Mouse (Mus musculus) C2C12 (cell line): Measurements from ENCODE around the gene Scarb1.

Experiments used
- CTCF ChIP-seq: IDR thresholded peaks from one replicate; pipeline ENCODE4 v1.5.1; 2011; ENCODE audit not compliant: control insufficient read depth, insufficient read depth, insufficient read length
- MAX ChIP-seq: IDR thresholded peaks from one replicate; pipeline ENCODE4 v1.6.1; 2011; ENCODE audit warnings: mild to moderate bottlenecking, control low read depth
- MYOD1 ChIP-seq: IDR thresholded peaks from one replicate; pipeline ENCODE4 v1.6.1; 2011; ENCODE audit warnings: low read depth; ENCODE audit not compliant: control insufficient read depth, insufficient read length
- MYOG ChIP-seq: IDR thresholded peaks from one replicate; pipeline ENCODE4 v1.6.1; 2011; ENCODE audit not compliant: control insufficient read depth, insufficient read length; ENCODE audit errors: extremely low read depth
- USF1 ChIP-seq: IDR thresholded peaks from one replicate; pipeline ENCODE4 v1.6.1; 2011; ENCODE audit warnings: low read depth, mild to moderate bottlenecking, control low read depth, moderate library complexity

- TF ChIP-seq MAX (no peak), CTCF (no peak), MYOD1 (no peak), MYOG (no peak), USF1 (no peak)
Measured at GRCm38 (mm10) chr5:125291387-125291786, 49.5 kb downstream of the Scarb1 start.
